Mouse (Mus musculus): ENCODE measurements around the gene Tmppe.

The Tmppe gene

GRCm38 (mm10) chr9:114399680-114400079 lies 1.2 kb upstream of the Tmppe start:
- DNase-seq = no peak

DNA sequence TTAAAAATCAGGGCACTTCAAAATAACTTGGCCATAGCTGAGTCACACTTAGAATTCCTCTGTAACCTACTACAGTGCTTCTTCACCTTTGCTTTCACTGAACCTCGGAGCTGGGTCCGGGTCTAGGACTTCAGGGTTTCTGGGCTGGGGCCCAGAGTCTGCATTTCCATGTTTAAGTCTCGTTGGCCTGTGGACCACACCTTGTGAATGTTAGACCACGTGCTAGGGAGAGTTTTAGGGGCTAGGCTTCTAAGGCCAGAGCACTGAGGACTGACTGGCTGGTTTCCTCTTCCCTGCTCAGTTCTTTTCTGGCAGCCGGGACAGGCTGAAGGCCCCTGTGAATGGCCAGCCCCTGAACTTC lies 337 bp upstream of the Tmppe start:
- DNase-seq = no peak

DNA sequence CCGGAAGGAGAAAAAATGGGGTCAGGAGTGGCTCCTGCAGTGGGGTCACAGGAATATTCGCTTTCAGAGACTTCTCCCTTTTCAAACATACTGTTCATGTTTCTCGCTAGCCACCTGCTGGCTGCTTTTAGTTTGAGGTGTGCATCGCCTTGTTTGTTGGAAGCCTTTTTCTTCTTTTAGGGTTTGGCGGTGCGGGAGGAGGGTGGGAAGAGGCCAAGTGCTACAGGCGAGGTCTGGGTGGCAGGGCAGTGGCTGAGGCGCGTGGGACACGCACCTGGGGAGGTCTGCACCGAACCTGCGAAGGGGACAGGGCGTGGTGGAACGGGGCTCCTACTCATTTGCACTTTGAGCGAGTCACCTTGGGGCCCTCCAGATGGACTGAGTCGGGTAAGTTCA lies 778 bp downstream of the Tmppe start:
- DNase-seq = no peak

- DNase-seq = no peak
Observed at GRCm38 (mm10) chr9:114407676-114408075, 6.8 kb downstream of the Tmppe start.

- DNase-seq = no peak
Observed at GRCm38 (mm10) chr9:114410313-114410862, 9.5 kb downstream of the Tmppe start.

- DNase-seq = no peak
Observed at GRCm38 (mm10) chr9:114411295-114411694, 10.4 kb downstream of the Tmppe start.

GRCm38 (mm10) chr9:114412406-114412805 lies 11.5 kb downstream of the Tmppe start:
- DNase-seq = no peak

GRCm38 (mm10) chr9:114413866-114414265 lies 13.0 kb downstream of the Tmppe start:
- no peak for DNase-seq

GRCm38 (mm10) chr9:114415701-114416100 lies 14.8 kb downstream of the Tmppe start:
- DNase-seq = peak; percentile 48

DNA sequence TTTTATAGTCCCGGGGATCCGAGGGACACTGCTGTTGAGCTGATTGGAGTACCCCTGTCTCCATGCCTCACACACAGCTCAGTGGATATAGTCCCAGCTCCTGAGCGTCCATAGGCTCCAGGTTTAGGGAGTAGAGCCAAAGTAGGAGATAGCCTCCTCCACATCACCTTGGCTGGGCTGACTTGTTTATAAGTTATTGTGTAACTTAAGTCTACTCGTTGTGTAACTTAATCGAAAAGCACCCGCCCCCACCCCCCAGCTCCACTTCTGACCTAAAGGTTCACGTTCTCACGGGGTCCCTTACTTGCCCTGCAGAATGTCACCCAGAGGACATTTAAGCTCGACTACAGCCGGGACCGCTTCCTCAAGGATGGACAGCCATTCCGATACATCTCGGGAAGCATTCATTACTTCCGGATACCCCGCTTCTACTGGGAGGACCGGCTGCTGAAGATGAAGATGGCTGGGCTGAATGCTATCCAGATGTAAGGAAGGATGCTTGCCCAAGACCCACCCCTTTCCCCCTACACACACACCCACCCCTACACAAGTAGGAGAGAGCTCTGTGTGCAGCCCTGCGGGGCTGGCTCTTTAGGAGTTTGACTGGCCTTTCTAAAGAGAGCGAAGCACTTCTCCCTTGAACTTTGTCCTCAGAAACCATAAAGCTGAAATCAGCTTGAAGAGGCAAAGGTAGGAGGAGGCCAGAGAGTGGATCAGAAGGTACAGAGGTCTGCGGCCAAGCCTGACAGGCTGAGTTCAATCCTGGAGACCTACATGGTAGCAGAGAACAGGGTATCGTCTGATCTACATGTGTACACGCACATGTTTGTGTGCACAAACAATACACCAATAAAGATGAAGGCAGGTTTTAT lies 16.0 kb downstream of the Tmppe start:
- no peak for DNase-seq

- DNase-seq = peak; percentile 51
Observed at GRCm38 (mm10) chr9:114418187-114418586, 17.3 kb downstream of the Tmppe start.

- no peak for DNase-seq
Observed at GRCm38 (mm10) chr9:114420443-114420842, 19.5 kb downstream of the Tmppe start.

DNA sequence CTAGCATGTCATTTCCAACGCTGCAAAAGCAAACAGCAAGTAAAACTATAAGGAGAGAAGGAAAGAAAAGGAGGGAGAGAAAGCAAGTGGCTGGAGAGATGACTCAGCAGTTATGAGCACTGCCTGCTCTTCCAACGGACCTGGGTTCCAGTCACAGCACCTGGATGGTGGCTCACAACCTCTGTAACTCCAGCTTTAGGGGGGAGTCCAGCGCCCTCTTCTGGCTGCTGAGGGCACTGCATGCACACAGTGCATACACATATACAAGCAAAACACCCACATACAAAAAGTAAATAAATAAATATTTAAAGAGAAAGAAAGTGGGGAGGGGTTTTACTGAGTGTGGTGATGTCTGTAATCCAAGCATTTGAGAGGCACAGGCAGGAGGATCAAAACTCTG lies 20.1 kb downstream of the Tmppe start:
- no peak for DNase-seq

GRCm38 (mm10) chr9:114421797-114422196 lies 20.9 kb downstream of the Tmppe start:
- DNase-seq = no peak

- no peak for DNase-seq
Observed at GRCm38 (mm10) chr9:114425576-114425975, 24.7 kb downstream of the Tmppe start.

DNA sequence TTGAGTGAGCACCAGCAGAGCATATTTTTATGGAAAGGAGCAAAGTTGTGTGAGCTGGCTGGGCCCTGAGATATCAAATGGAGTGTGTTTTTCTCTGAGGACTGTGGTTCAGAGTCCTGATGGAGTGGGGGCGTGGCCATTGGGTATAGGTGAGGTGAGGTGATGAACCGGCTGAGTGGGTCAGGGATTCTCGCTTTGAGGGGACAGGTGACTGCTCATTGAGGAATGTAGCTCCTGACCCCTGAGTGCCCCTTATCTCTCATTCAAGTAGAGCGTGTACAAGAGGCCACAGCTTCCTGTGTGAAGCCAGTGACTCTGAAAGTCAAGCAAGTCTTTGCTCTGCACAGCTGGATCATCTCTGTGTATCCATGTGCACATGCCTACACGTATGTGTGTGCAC lies 25.3 kb downstream of the Tmppe start:
- DNase-seq = no peak

- no peak for DNase-seq
Observed at GRCm38 (mm10) chr9:114427425-114427824, 26.5 kb downstream of the Tmppe start.

GRCm38 (mm10) chr9:114428103-114428834 lies 27.4 kb downstream of the Tmppe start:
- no peak for DNase-seq

DNA sequence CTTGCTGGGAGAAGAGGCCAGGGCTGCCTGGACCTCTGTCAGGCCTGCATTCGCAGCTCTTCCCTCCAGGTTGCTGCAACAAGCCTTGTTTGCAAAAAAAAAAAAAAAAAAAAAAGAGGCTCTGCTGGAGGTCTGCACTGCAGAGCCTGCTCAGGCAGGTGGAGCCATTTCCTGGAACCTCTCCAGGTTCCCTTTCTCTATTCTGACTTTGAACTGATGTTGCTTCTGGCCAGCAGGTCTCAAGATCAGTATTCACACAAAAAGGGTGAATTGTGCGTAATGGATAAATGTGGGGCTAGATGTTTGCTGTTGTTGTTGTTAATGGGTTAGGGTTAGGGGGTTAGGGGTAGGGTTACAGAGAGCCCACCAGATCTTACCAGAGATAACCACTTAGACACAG lies 34.8 kb downstream of the Tmppe start:
- DNase-seq = no peak

- no peak for DNase-seq
Observed at GRCm38 (mm10) chr9:114440548-114440947, 39.6 kb downstream of the Tmppe start.

DNA sequence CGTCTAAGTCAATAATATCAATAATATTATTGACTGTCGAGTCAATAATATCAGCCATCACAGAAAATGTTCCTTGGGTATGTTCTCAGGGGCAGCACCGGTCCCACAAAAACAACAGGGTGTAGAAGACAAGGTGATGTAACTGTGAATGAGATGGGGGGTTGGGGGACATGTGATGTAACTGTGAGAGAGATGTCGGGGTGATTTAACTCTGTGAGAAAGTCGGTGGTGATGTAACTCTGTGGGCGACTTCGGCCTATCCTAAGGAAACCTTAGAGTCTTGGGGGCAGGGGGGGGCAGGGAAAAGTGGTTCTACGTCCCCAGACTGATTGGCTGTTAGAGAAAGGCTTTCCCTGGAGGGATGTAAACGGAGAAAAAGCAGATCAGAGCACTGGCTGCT lies 41.3 kb downstream of the Tmppe start:
- no peak for DNase-seq

DNA sequence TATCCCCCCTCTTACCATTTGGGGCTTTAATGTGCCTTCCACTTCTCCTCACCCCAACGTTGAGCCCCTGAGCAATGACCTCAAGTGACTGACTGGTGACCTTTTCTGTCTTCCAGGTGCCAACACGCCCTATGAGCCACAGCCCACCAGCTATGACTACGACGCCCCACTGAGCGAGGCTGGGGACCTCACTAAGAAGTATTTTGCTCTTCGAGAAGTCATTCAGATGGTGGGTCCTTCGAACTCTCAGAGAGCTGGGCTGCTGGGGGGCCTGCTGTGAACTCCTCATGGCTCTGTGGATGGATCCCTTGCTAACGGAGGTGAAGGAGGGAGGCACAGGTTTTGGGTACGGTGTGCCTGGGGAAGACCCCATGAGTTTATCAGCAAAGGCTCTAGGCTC lies 42.0 kb downstream of the Tmppe start:
- no peak for DNase-seq

DNA sequence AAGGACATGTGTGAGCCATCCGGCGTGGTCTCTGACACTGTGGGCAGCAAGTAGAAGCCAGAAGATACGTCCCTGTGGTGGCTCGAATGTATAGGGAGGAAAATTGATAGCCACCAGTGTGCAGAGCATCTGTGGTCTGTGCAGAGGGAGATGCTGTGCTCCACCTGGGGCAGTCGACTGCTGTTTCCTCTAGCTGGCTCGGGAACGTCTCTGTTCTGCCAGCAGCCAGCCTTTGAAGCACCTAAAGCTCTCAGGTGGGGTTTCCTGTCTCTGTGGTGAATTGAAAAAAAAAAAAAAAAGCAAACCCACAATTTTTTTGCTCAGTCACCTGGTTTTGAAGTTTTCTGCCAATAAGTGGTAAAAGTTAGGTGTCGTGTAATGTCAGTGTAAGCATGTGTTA lies 42.4 kb downstream of the Tmppe start:
- no peak for DNase-seq

- no peak for DNase-seq
Observed at GRCm38 (mm10) chr9:114446887-114447286, 46.0 kb downstream of the Tmppe start.
